Mouse (Mus musculus) erythroblast, embryonic 14.5 days (primary cell): ENCODE results near the gene Gpsm2.

ENCODE experiments used
- GATA1 ChIP-seq: IDR thresholded peaks from 2 replicates; pipeline ENCODE4 v1.6.1; 2012; ENCODE audit warnings: low read length, inconsistent platforms, mixed read lengths
- TAL1 ChIP-seq: IDR thresholded peaks from 3 replicates; pipeline ENCODE4 v1.6.1; 2012; ENCODE audit warnings: low read length, inconsistent platforms, mixed read lengths

GRCm38 (mm10) chr3:108640998-108641397, 81.1 kb downstream of the Gpsm2 start:
- TF ChIP-seq TAL1 (no peak), GATA1 (no peak)
